19 mouse cellular contexts compared by ENCODE assay signal in genomic region chr2:152928988-152929370, GRCm38 (mm10). TPM values are rescaled to one million over a fixed set of nuclear protein-coding genes. Genes with fewer than 3 reads are reported as not detected.
A peak's percentile ranks its signal among the peaks of the same experiment; 100 is the strongest.
DNase-seq lines count a peak whose midpoint lies in the region; ATAC-seq and TF ChIP-seq lines count a peak whose summit lies in the region.
"Had no signal": no experiment of that assay in that cellular context is flagged by ENCODE, and none has a peak within 500 bp of the region (broad histone marks: within the 10 kb centered on the region; RNA-seq: fewer than 3 reads in every experiment).

No protein-coding gene starts in this region.

- WGBS in heart, embryonic 13.5 days = 45% methylated on average over 3 of the region's 3 CpGs
- WGBS in kidney, postnatal 0 days = 70% methylated on average over 3 of the region's 3 CpGs

- peaks cover 45% of the 10 kb centered on the region for H3K79me2 ChIP-seq in myocyte (ENCODE audit: control insufficient read depth, insufficient read depth)

- no peak overlapping the region for H3K4me2 ChIP-seq in heart, embryonic 13.5 days
- H3K4me2 ChIP-seq in kidney, postnatal 0 days (ENCODE audit: low read length) = no peak overlapping the region
- peak overlapping the region; percentile 89 for H3K4me2 ChIP-seq in myocyte (ENCODE audit: low read depth)
- H3K4me2 ChIP-seq: embryonic facial prominence, embryonic 12.5 days had no signal

- DNase-seq in heart, adult 18-20 months = no peak
- no peak for DNase-seq in kidney, postnatal 0 days (ENCODE audit: low spot score)
- DNase-seq in kidney, postnatal 25 days = no peak
- peak; percentile 44 for DNase-seq in NIH3T3 (ENCODE audit: low read depth)
- DNase-seq in layer of hippocampus, adult 18-20 months (ENCODE audit: low spot score in 2 of 2) = no peak
- DNase-seq in neural tube, embryonic 10.5 days (ENCODE audit: extremely low spot score, low spot score) = no peak
- DNase-seq: cerebellum, adult 11-12 months had no signal

- peak overlapping the region; percentile 61 for H3K27ac ChIP-seq in heart, embryonic 13.5 days (replicated peaks)
- H3K27ac ChIP-seq in kidney, postnatal 0 days = peak overlapping the region; percentile 85
- H3K27ac ChIP-seq: embryonic facial prominence, embryonic 12.5 days had no signal

- H3K27me3 ChIP-seq in heart, embryonic 13.5 days (replicated peaks) = peaks cover 18% of the 10 kb centered on the region
- no peaks in the 10 kb centered on the region for H3K27me3 ChIP-seq in kidney, postnatal 0 days (ENCODE audit: insufficient read depth, low read length)
- H3K27me3 ChIP-seq in myocyte (ENCODE audit: control insufficient read depth, insufficient read depth, insufficient read length) = no peaks in the 10 kb centered on the region
- H3K27me3 ChIP-seq: embryonic facial prominence, embryonic 12.5 days had no signal

- no peak overlapping the region for H3K4me3 ChIP-seq in heart, embryonic 13.5 days
- H3K4me3 ChIP-seq in kidney, postnatal 0 days (replicated peaks; ENCODE audit: low read depth, low read length) = no peak overlapping the region
- peak overlapping the region; percentile 84 for H3K4me3 ChIP-seq in myocyte
- H3K4me3 ChIP-seq: embryonic facial prominence, embryonic 12.5 days had no signal

- no peak for TF ChIP-seq CTCF in kidney, postnatal 0 days (IDR thresholded peaks at IDR 0.05; ENCODE audit: low read depth)

- TF ChIP-seq POLR2A in myocyte (IDR thresholded peaks at IDR 0.05; ENCODE audit: insufficient read length, low read depth) = no peak

- H3K9me3 ChIP-seq in heart, embryonic 13.5 days = no peaks in the 10 kb centered on the region
- H3K9me3 ChIP-seq in kidney, postnatal 0 days (replicated peaks; ENCODE audit: low read length) = no peaks in the 10 kb centered on the region
- H3K9me3 ChIP-seq: embryonic facial prominence, embryonic 12.5 days had no signal

- H3K4me1 ChIP-seq in heart, embryonic 13.5 days = peaks cover 91% of the 10 kb centered on the region
- H3K4me1 ChIP-seq in kidney, postnatal 0 days (replicated peaks; ENCODE audit: insufficient read depth, low read length) = peaks cover 54% of the 10 kb centered on the region

- H3K36me3 ChIP-seq in heart, embryonic 13.5 days = no peaks in the 10 kb centered on the region
- no peaks in the 10 kb centered on the region for H3K36me3 ChIP-seq in kidney, postnatal 0 days (ENCODE audit: insufficient read depth, low read length)
- H3K36me3 ChIP-seq in myocyte (ENCODE audit: control insufficient read depth, insufficient read depth) = no peaks in the 10 kb centered on the region
- H3K36me3 ChIP-seq: embryonic facial prominence, embryonic 12.5 days had no signal

- no peak for ATAC-seq in heart, embryonic 13.5 days (ENCODE audit: extremely low read depth, insufficient number of reproducible peaks, low FRiP score, low TSS enrichment)
- no peak for ATAC-seq in kidney, postnatal 0 days (replicated peaks; ENCODE audit: low FRiP score, low read depth)
- ATAC-seq: inflammation-experienced regulatory T-cells, adult 6 months had no signal

- H3ac ChIP-seq in myocyte (ENCODE audit: control insufficient read depth, insufficient read length) = no peak overlapping the region

- no peak overlapping the region for H3K9ac ChIP-seq in heart, embryonic 13.5 days
- H3K9ac ChIP-seq in kidney, postnatal 0 days (ENCODE audit: low read depth, low read length) = no peak overlapping the region
- H3K9ac ChIP-seq: embryonic facial prominence, embryonic 12.5 days had no signal

TF ChIP-seq in myocyte, 11 proteins besides CTCF, POLR2A, EP300 and RAD21:
- TF ChIP-seq USF1 (IDR thresholded peaks at IDR 0.05; ENCODE audit: low read depth) = no peak
- TF ChIP-seq TCF3 (IDR thresholded peaks at IDR 0.05; ENCODE audit: insufficient read length, low read depth) = no peak
- no peak for TF ChIP-seq POLR2AphosphoS2 (IDR thresholded peaks at IDR 0.05; ENCODE audit: insufficient read length, low read depth)
- TF ChIP-seq SRF (IDR thresholded peaks at IDR 0.05; ENCODE audit: control insufficient read depth, insufficient read length, low read depth) = no peak
- no peak for TF ChIP-seq E2F4 (IDR thresholded peaks at IDR 0.05; ENCODE audit: insufficient read depth)
- no peak for TF ChIP-seq MAX (IDR thresholded peaks at IDR 0.05; ENCODE audit: low read depth)

RNA-seq across cellular contexts. Expression of gene Foxs1, which starts 4.0 kb away (rescaled TPM):
- polyA plus RNA-seq in heart, embryonic 13.5 days (2015; fragmentation: Nextera tagmentation; extraction: Ambion mirVana) = 2.5 and 2.7 TPM in 2 replicates
- 1 to 10 TPM; 2.2 to 2.6 TPM for total RNA-seq in heart, adult 18-20 months (2021)
- polyA plus RNA-seq in kidney, postnatal 0 days (2015; fragmentation: Nextera tagmentation; extraction: Ambion mirVana) = 9.4 and 10.4 TPM in 2 replicates
- polyA plus RNA-seq in myocyte (2012; fragmentation: generic; extraction: Trizol) = 31.3 TPM
- under 1 TPM; 0.58 to 0.89 TPM for total RNA-seq in layer of hippocampus, adult 18-20 months (2021)
- total RNA-seq: common myeloid progenitor, adult 5-6 weeks had no signal
- polyA plus RNA-seq: inflammation-experienced regulatory T-cells, adult 6 months had no signal

RNA-seq across cellular contexts. Expression of gene Mylk2, which starts 17.8 kb away (rescaled TPM):
- polyA plus RNA-seq in heart, embryonic 13.5 days (2015; fragmentation: Nextera tagmentation; extraction: Ambion mirVana) = 0.19 and 0.29 TPM in 2 replicates
- under 1 TPM in 1 of 2 experiments, not detected in 1; 0.13 TPM for total RNA-seq in heart, adult 18-20 months (2021)
- polyA plus RNA-seq in kidney, postnatal 0 days (2015; fragmentation: Nextera tagmentation; extraction: Ambion mirVana) = 0.14 and 0.21 TPM in 2 replicates
- polyA plus RNA-seq in myocyte (2012; fragmentation: generic; extraction: Trizol) = 8.2 TPM
- not detected for total RNA-seq in layer of hippocampus, adult 18-20 months (2021)
- total RNA-seq: adrenal gland, adult 18-20 months; common myeloid progenitor, adult 5-6 weeks had no signal
- polyA plus RNA-seq: frontal cortex, adult 2 months; hindbrain, embryonic 11.5 days; inflammation-experienced regulatory T-cells, adult 6 months; limb, embryonic 11.5 days; small intestine, adult 2 months had no signal

RNA-seq across cellular contexts. Expression of gene Dusp15, which starts 22.5 kb away (rescaled TPM):
- polyA plus RNA-seq in heart, embryonic 13.5 days (2015; fragmentation: Nextera tagmentation; extraction: Ambion mirVana) = 0.15 and 0.51 TPM in 2 replicates
- not detected for total RNA-seq in heart, adult 18-20 months (2021)
- 6.9 and 8.8 TPM in 2 replicates for polyA plus RNA-seq in kidney, postnatal 0 days (2015; fragmentation: Nextera tagmentation; extraction: Ambion mirVana)
- polyA plus RNA-seq in myocyte (2012; fragmentation: generic; extraction: Trizol) = 0.02 TPM
- 10 to 100 TPM in 1 of 2 experiments, 1 to 10 TPM in 1; 10.0 to 10.8 TPM for total RNA-seq in layer of hippocampus, adult 18-20 months (2021)
- total RNA-seq: common myeloid progenitor, adult 5-6 weeks had no signal
- polyA plus RNA-seq: inflammation-experienced regulatory T-cells, adult 6 months; liver, embryonic 16.5 days; small intestine, adult 2 months had no signal

RNA-seq across cellular contexts. Expression of gene Ttll9, which starts 33.3 kb away (rescaled TPM):
- polyA plus RNA-seq in heart, embryonic 13.5 days (2015; fragmentation: Nextera tagmentation; extraction: Ambion mirVana) = 0.23 and 0.44 TPM in 2 replicates
- not detected for total RNA-seq in heart, adult 18-20 months (2021)
- 0.64 and 0.75 TPM in 2 replicates for polyA plus RNA-seq in kidney, postnatal 0 days (2015; fragmentation: Nextera tagmentation; extraction: Ambion mirVana)
- polyA plus RNA-seq in myocyte (2012; fragmentation: generic; extraction: Trizol) = not detected
- 1 to 10 TPM in 1 of 2 experiments, under 1 TPM in 1; 0.94 to 1.3 TPM for total RNA-seq in layer of hippocampus, adult 18-20 months (2021)
- total RNA-seq: gastrocnemius, postnatal 4 days had no signal
- polyA plus RNA-seq: small intestine, adult 2 months had no signal
